Mouse (Mus musculus) inflammation-experienced regulatory T-cells, adult 6 months (primary cell): ENCODE results near the gene Nmur1. TPM values are rescaled to one million over a fixed set of nuclear protein-coding genes. Genes with fewer than 3 reads are reported as not detected.
"Not testable (repeated sequence)": the region's sequence is repeated elsewhere in the genome, so short reads cannot be mapped to it uniquely, and the experiment has no call there.

Experiments used
- ATAC-seq: one replicate; pipeline ENCODE4 v1.8.0; 2017
- polyA plus RNA-seq, 3 experiments: library from polyadenylated mRNA; unstranded; fragments of 100-300 nt; shearing (Covaris generic); gene quantifications; one replicate each; pipeline ENCODE4 v1.2.1; 2017

Nmur1 gene
- polyA plus RNA-seq, 3 experiments from 2014 or later, result 0.77 to 2.1 (median 1.5) TPM

GRCm38 (mm10) chr1:86354186-86354585, 71.8 kb downstream of the Nmur1 start:
- no peak for ATAC-seq

- ATAC-seq, result no peak
These were observed 75.5 kb downstream of the Nmur1 start for GRCm38 (mm10) chr1:86350576-86350975.

GRCm38 (mm10) chr1:86349696-86350095, 76.3 kb downstream of the Nmur1 start:
- ATAC-seq, result no peak

GRCm38 (mm10) chr1:86349201-86349600, 76.8 kb downstream of the Nmur1 start:
- no peak for ATAC-seq

- ATAC-seq, result no peak
These were observed 77.2 kb downstream of the Nmur1 start for GRCm38 (mm10) chr1:86348801-86349200.

GRCm38 (mm10) chr1:86348083-86348482, 77.9 kb downstream of the Nmur1 start:
- no peak for ATAC-seq

GRCm38 (mm10) chr1:86347716-86348045, 78.3 kb downstream of the Nmur1 start:
- ATAC-seq, result no peak

- no peak for ATAC-seq
These were observed 78.9 kb downstream of the Nmur1 start for GRCm38 (mm10) chr1:86346851-86347715.

GRCm38 (mm10) chr1:86345956-86346355, 80.1 kb downstream of the Nmur1 start:
- no peak for ATAC-seq

GRCm38 (mm10) chr1:86345069-86345468, 81.0 kb downstream of the Nmur1 start:
- no peak for ATAC-seq

- ATAC-seq, result peak; percentile 87
These were observed 81.8 kb downstream of the Nmur1 start for GRCm38 (mm10) chr1:86343969-86344861.

GRCm38 (mm10) chr1:86343087-86343645, 82.9 kb downstream of the Nmur1 start:
- ATAC-seq, result no peak

GRCm38 (mm10) chr1:86342371-86342770, 83.7 kb downstream of the Nmur1 start:
- ATAC-seq, result no peak

- ATAC-seq, result not testable (repeated sequence)
These were observed 84.9 kb downstream of the Nmur1 start for GRCm38 (mm10) chr1:86341096-86341495.

- peak; percentile 55 for ATAC-seq
These were observed 86.7 kb downstream of the Nmur1 start for GRCm38 (mm10) chr1:86339156-86339812.

- ATAC-seq, result no peak
These were observed 89.7 kb downstream of the Nmur1 start for GRCm38 (mm10) chr1:86336330-86336729.

Other genes starting within 250 kb of the Nmur1 start
- not detected for gene B3gnt7, start 123.4 kb downstream of the Nmur1 start, polyA plus RNA-seq
- gene Ncl, start 66.8 kb downstream of the Nmur1 start, polyA plus RNA-seq, result 100 to 1,000 TPM; 345 to 360 (median 358) TPM
- gene Tex44, start 101 bp upstream of the Nmur1 start, polyA plus RNA-seq, result not detected
- 1,000 to 10,000 TPM; 2,583 to 3,807 (median 2,925) TPM for gene Ptma, start 100.5 kb upstream of the Nmur1 start, polyA plus RNA-seq
- 10 to 100 TPM; 17.7 to 21.6 (median 18.1) TPM for gene Pde6d, start 156.4 kb upstream of the Nmur1 start, polyA plus RNA-seq
- 10 to 100 TPM; 14.5 to 17.0 (median 15.8) TPM for gene Cops7b, start 156.7 kb upstream of the Nmur1 start, polyA plus RNA-seq
- gene Nppc, start 244.3 kb upstream of the Nmur1 start, polyA plus RNA-seq, result not detected